Mouse (Mus musculus): ENCODE results near the gene Fsip1. TPM values are rescaled to one million over a fixed set of nuclear protein-coding genes. Genes with fewer than 3 reads are reported as not detected.

The Fsip1 gene
- total RNA-seq, 1 experiment from 2014 or later, result 0.99 TPM

GRCm38 (mm10) chr2:118263151-118263913 lies 6.6 kb upstream of the Fsip1 start:
- ATAC-seq (replicated peaks in 1 of 2; ENCODE audit: insufficient read depth in 1 of 2, low FRiP score in 2 of 2, low TSS enrichment in 1 of 2, low read depth in 1 of 2, poor library complexity in 2 of 2, severe bottlenecking in 2 of 2), result peak; percentile 68 to 72

- ATAC-seq (replicated peaks in 1 of 2; ENCODE audit: insufficient read depth in 1 of 2, low FRiP score in 2 of 2, low TSS enrichment in 1 of 2, low read depth in 1 of 2, poor library complexity in 2 of 2, severe bottlenecking in 2 of 2), result no peak
Observed at GRCm38 (mm10) chr2:118262673-118263072, 5.9 kb upstream of the Fsip1 start.

GRCm38 (mm10) chr2:118259746-118260145 lies 3.0 kb upstream of the Fsip1 start:
- peak; percentile 47 to 48; a peak in 2 of 4 replicates for ATAC-seq (replicated peaks in 1 of 2; ENCODE audit: insufficient read depth in 1 of 2, low FRiP score in 2 of 2, low TSS enrichment in 1 of 2, low read depth in 1 of 2, poor library complexity in 2 of 2, severe bottlenecking in 2 of 2)

GRCm38 (mm10) chr2:118257094-118257493 lies 328 bp upstream of the Fsip1 start:
- ATAC-seq (replicated peaks in 1 of 2; ENCODE audit: insufficient read depth in 1 of 2, low FRiP score in 2 of 2, low TSS enrichment in 1 of 2, low read depth in 1 of 2, poor library complexity in 2 of 2, severe bottlenecking in 2 of 2), result no peak

- ATAC-seq (replicated peaks in 1 of 2; ENCODE audit: insufficient read depth in 1 of 2, low FRiP score in 2 of 2, low TSS enrichment in 1 of 2, low read depth in 1 of 2, poor library complexity in 2 of 2, severe bottlenecking in 2 of 2), result no peak
Observed at GRCm38 (mm10) chr2:118254516-118254915, 2.2 kb downstream of the Fsip1 start.

- no peak for ATAC-seq (replicated peaks in 1 of 2; ENCODE audit: insufficient read depth in 1 of 2, low FRiP score in 2 of 2, low TSS enrichment in 1 of 2, low read depth in 1 of 2, poor library complexity in 2 of 2, severe bottlenecking in 2 of 2)
Observed at GRCm38 (mm10) chr2:118248966-118249365, 7.8 kb downstream of the Fsip1 start.

GRCm38 (mm10) chr2:118248016-118248415 lies 8.8 kb downstream of the Fsip1 start:
- no peak for ATAC-seq (replicated peaks in 1 of 2; ENCODE audit: insufficient read depth in 1 of 2, low FRiP score in 2 of 2, low TSS enrichment in 1 of 2, low read depth in 1 of 2, poor library complexity in 2 of 2, severe bottlenecking in 2 of 2)

- ATAC-seq (replicated peaks in 1 of 2; ENCODE audit: insufficient read depth in 1 of 2, low FRiP score in 2 of 2, low TSS enrichment in 1 of 2, low read depth in 1 of 2, poor library complexity in 2 of 2, severe bottlenecking in 2 of 2), result peak; percentile 49 to 83
Observed at GRCm38 (mm10) chr2:118245914-118246313, 10.9 kb downstream of the Fsip1 start.

GRCm38 (mm10) chr2:118236196-118236595 lies 20.6 kb downstream of the Fsip1 start:
- ATAC-seq (replicated peaks in 1 of 2; ENCODE audit: insufficient read depth in 1 of 2, low FRiP score in 2 of 2, low TSS enrichment in 1 of 2, low read depth in 1 of 2, poor library complexity in 2 of 2, severe bottlenecking in 2 of 2), result no peak

GRCm38 (mm10) chr2:118235614-118236013 lies 21.2 kb downstream of the Fsip1 start:
- no peak for ATAC-seq (replicated peaks in 1 of 2; ENCODE audit: insufficient read depth in 1 of 2, low FRiP score in 2 of 2, low TSS enrichment in 1 of 2, low read depth in 1 of 2, poor library complexity in 2 of 2, severe bottlenecking in 2 of 2)

GRCm38 (mm10) chr2:118230544-118230943 lies 26.2 kb downstream of the Fsip1 start:
- ATAC-seq (replicated peaks in 1 of 2; ENCODE audit: insufficient read depth in 1 of 2, low FRiP score in 2 of 2, low TSS enrichment in 1 of 2, low read depth in 1 of 2, poor library complexity in 2 of 2, severe bottlenecking in 2 of 2), result no peak

- ATAC-seq (replicated peaks in 1 of 2; ENCODE audit: insufficient read depth in 1 of 2, low FRiP score in 2 of 2, low TSS enrichment in 1 of 2, low read depth in 1 of 2, poor library complexity in 2 of 2, severe bottlenecking in 2 of 2), result no peak
Observed at GRCm38 (mm10) chr2:118228486-118229079, 28.2 kb downstream of the Fsip1 start.

- ATAC-seq (replicated peaks in 1 of 2; ENCODE audit: insufficient read depth in 1 of 2, low FRiP score in 2 of 2, low TSS enrichment in 1 of 2, low read depth in 1 of 2, poor library complexity in 2 of 2, severe bottlenecking in 2 of 2), result no peak
Observed at GRCm38 (mm10) chr2:118225316-118226041, 31.3 kb downstream of the Fsip1 start.

- ATAC-seq (replicated peaks in 1 of 2; ENCODE audit: insufficient read depth in 1 of 2, low FRiP score in 2 of 2, low TSS enrichment in 1 of 2, low read depth in 1 of 2, poor library complexity in 2 of 2, severe bottlenecking in 2 of 2), result no peak
Observed at GRCm38 (mm10) chr2:118217993-118218595, 38.7 kb downstream of the Fsip1 start.

GRCm38 (mm10) chr2:118209712-118210111 lies 47.1 kb downstream of the Fsip1 start:
- ATAC-seq (replicated peaks in 1 of 2; ENCODE audit: insufficient read depth in 1 of 2, low FRiP score in 2 of 2, low TSS enrichment in 1 of 2, low read depth in 1 of 2, poor library complexity in 2 of 2, severe bottlenecking in 2 of 2), result no peak

- ATAC-seq (replicated peaks in 1 of 2; ENCODE audit: insufficient read depth in 1 of 2, low FRiP score in 2 of 2, low TSS enrichment in 1 of 2, low read depth in 1 of 2, poor library complexity in 2 of 2, severe bottlenecking in 2 of 2), result no peak
Observed at GRCm38 (mm10) chr2:118208651-118209050, 48.1 kb downstream of the Fsip1 start.

- ATAC-seq (replicated peaks in 1 of 2; ENCODE audit: insufficient read depth in 1 of 2, low FRiP score in 2 of 2, low TSS enrichment in 1 of 2, low read depth in 1 of 2, poor library complexity in 2 of 2, severe bottlenecking in 2 of 2), result no peak
Observed at GRCm38 (mm10) chr2:118205991-118206585, 50.7 kb downstream of the Fsip1 start.
